Mouse (Mus musculus) midbrain, embryonic 12.5 days (tissue): ENCODE data around the gene Slit3. TPM values are rescaled to one million over a fixed set of nuclear protein-coding genes. Genes with fewer than 3 reads are reported as not detected.

Experiments
- ATAC-seq: fragments of 200-750 bp; cut with Nextera tagmentation; 2 replicates; pipeline ENCODE4 v1.8.0; 2017; ENCODE audit warnings: low read depth, moderate TSS enrichment, moderate library complexity; ENCODE audit not compliant: low FRiP score
- H3K27ac ChIP-seq: fragments of 300-500 bp; sonication (generic); replicated peaks from 2 replicates; pipeline ENCODE4 v1.5.1; 2016; ENCODE audit warnings: mild to moderate bottlenecking
- H3K27me3 ChIP-seq: fragments of 300-500 bp; sonication (generic); 2 replicates; pipeline ENCODE4 v1.6.1; 2016; ENCODE audit warnings: mild to moderate bottlenecking
- H3K36me3 ChIP-seq: fragments of 300-500 bp; sonication (generic); 2 replicates; pipeline ENCODE4 v1.6.1; 2016
- H3K4me1 ChIP-seq: fragments of 300-500 bp; sonication (generic); 2 replicates; pipeline ENCODE4 v1.6.1; 2016
- H3K4me2 ChIP-seq: fragments of 300-500 bp; sonication (generic); replicated peaks from 2 replicates; pipeline ENCODE4 v1.6.1; 2016; ENCODE audit warnings: mild to moderate bottlenecking, moderate library complexity
- H3K4me3 ChIP-seq: fragments of 300-500 bp; sonication (generic); 2 replicates; pipeline ENCODE4 v1.5.1; 2016; ENCODE audit warnings: mild to moderate bottlenecking
- H3K9ac ChIP-seq: fragments of 300-500 bp; sonication (generic); replicated peaks from 2 replicates; pipeline ENCODE4 v1.6.1; 2016; ENCODE audit warnings: mild to moderate bottlenecking, moderate library complexity
- H3K9me3 ChIP-seq: fragments of 300-500 bp; sonication (generic); 2 replicates; pipeline ENCODE4 v1.6.1; 2016; ENCODE audit warnings: mild to moderate bottlenecking
- whole genome bisulfite sequencing: fragments of 180-500 bp; shearing (Covaris S2); methylation state at CpG from one replicate; pipeline ENCODE4 v1.1.7; 2016; 5-methylcytosine and 5-hydroxymethylcytosine counted together
- polyA plus RNA-seq: library from polyadenylated mRNA; unstranded; fragments of >200 nt; fragmentation: Nextera tagmentation; extraction: Ambion mirVana; gene quantifications from 2 replicates; pipeline ENCODE4 v1.2.1, GENCODE M21; 2016

Gene Slit3
- polyA plus RNA-seq, 1 experiment from 2014 or later: 16.2 TPM

DNA sequence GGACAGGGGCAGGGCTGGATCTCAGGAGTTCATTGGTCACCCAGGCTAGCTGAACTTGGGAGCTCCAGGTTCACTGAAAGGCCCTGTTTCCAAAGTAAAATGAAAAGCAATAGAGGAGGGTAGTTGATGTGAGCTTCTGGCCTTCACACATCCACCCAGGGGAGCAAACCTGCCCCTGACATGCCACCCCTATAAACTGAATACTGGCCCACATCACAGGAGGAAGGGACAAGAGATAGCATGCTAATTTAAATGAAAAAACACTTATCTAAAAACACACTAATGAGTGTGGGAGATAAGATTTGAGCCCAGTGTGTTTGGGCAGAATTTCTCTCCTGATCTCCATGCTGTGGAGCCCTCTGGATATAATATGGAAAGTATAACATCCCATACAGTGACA lies 475.0 kb downstream of the Slit3 start:
- ATAC-seq: no peak
- Histone ChIP-seq H3K4me2 (no peak overlapping the region), H3K9me3 (no peaks in the 10 kb centered on the region), H3K9ac (no peak overlapping the region), H3K4me3 (no peak overlapping the region), H3K27me3 (peaks cover 33% of the 10 kb centered on the region), H3K36me3 (no peaks in the 10 kb centered on the region), H3K27ac (0 out of 2 replicates have a peak overlapping the region, but pooled peaks have one; percentile 22), H3K4me1 (peaks cover 29% of the 10 kb centered on the region)

- peaks cover 45% of the 10 kb centered on the region for H3K4me1 ChIP-seq
- no peak overlapping the region for H3K4me3 ChIP-seq
- H3K27me3 ChIP-seq: peaks cover 33% of the 10 kb centered on the region
- H3K36me3 ChIP-seq: no peaks in the 10 kb centered on the region
- ATAC-seq: no peak
- WGBS: 85% methylated on average over 6 of the region's 6 CpGs
- H3K9ac ChIP-seq: no peak overlapping the region
- no peaks in the 10 kb centered on the region for H3K9me3 ChIP-seq
- H3K4me2 ChIP-seq: no peak overlapping the region
- H3K27ac ChIP-seq: no peak overlapping the region
These were observed 476.9 kb downstream of the Slit3 start for GRCm38 (mm10) chr11:35597882-35598281.

GRCm38 (mm10) chr11:35598732-35599131 lies 477.7 kb downstream of the Slit3 start:
- Histone ChIP-seq H3K4me2 (no peak overlapping the region), H3K4me1 (peaks cover 42% of the 10 kb centered on the region), H3K36me3 (no peaks in the 10 kb centered on the region), H3K9ac (no peak overlapping the region), H3K4me3 (no peak overlapping the region), H3K27me3 (peaks cover 31% of the 10 kb centered on the region), H3K9me3 (no peaks in the 10 kb centered on the region), H3K27ac (0 out of 2 replicates have a peak overlapping the region, but pooled peaks have one; percentile 44)
- 20% methylated on average over 7 of the region's 7 CpGs for WGBS
- ATAC-seq: no peak

GRCm38 (mm10) chr11:35601652-35602240 lies 480.7 kb downstream of the Slit3 start:
- Histone ChIP-seq H3K4me3 (no peak overlapping the region), H3K4me2 (no peak overlapping the region), H3K9me3 (no peaks in the 10 kb centered on the region), H3K36me3 (no peaks in the 10 kb centered on the region), H3K27ac (no peak overlapping the region), H3K9ac (no peak overlapping the region), H3K4me1 (peaks cover 33% of the 10 kb centered on the region; the same call in 1 of the 2 replicates), H3K27me3 (peaks cover 9% of the 10 kb centered on the region)
- ATAC-seq: peak; percentile 48; the same call in 1 of the 2 replicates
- 58% methylated on average over 10 of the region's 10 CpGs for WGBS

- Histone ChIP-seq H3K27me3 (peaks cover 8% of the 10 kb centered on the region), H3K4me1 (peaks cover 34% of the 10 kb centered on the region; the same call in 1 of the 2 replicates), H3K9me3 (no peaks in the 10 kb centered on the region), H3K9ac (no peak overlapping the region), H3K4me2 (no peak overlapping the region), H3K36me3 (no peaks in the 10 kb centered on the region), H3K27ac (no peak overlapping the region), H3K4me3 (no peak overlapping the region)
- no peak for ATAC-seq
- 76% methylated on average over 10 of the region's 10 CpGs for whole genome bisulfite sequencing
These were observed 481.6 kb downstream of the Slit3 start for GRCm38 (mm10) chr11:35602586-35602985.

GRCm38 (mm10) chr11:35603946-35604345 lies 482.9 kb downstream of the Slit3 start:
- H3K4me2 ChIP-seq: no peak overlapping the region
- ATAC-seq: no peak
- H3K9ac ChIP-seq: no peak overlapping the region
- H3K4me3 ChIP-seq: no peak overlapping the region
- no peaks in the 10 kb centered on the region for H3K36me3 ChIP-seq
- 69% methylated on average over 6 of the region's 6 CpGs for WGBS
- H3K9me3 ChIP-seq: no peaks in the 10 kb centered on the region
- no peak overlapping the region for H3K27ac ChIP-seq
- H3K27me3 ChIP-seq: peaks cover 5% of the 10 kb centered on the region; the same call in 1 of the 2 replicates
- peaks cover 32% of the 10 kb centered on the region; the same call in 1 of the 2 replicates for H3K4me1 ChIP-seq

DNA sequence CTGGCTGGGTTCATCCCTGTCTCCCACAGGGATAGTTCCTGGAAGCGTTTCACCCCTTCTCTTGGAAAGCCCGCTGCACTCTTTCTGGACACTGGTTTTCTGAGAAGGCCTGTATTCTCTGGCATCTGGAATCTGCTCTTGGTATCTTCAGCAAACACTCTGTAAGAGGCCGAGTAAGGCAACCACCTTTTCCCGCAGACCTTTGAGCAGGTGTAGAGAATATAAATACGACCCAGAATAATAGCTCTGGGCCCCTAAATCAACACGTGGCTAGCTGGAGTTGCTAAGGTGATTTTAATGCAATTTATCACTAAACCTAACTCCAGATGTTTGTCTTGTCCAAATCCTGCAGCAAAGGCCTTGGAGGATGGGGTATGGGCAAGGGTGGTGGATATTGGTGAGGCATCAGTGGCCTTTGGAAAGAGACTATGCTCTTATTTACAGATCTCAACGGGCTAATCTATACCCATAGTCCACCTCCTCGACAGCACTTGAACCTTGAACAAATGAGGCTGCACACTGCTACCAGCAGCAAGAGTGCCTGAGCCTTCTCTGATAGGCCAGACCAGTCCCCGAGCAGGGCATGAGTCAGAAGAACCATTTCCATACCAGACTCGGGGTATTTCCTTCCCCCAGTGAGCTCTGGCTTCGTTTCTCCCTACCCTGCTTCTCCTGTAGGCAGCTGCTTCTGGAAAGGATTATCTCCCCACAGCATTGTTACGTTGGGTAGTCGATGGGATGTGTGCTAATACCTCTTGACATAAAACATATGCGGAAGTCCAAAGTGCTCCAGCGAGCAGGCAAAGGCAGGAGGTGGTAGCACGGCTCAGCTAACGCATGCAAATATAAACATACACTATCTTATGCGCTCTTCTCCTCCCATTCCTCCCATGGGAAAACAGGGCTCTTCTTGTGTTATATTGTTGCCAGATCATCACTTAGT lies 484.1 kb downstream of the Slit3 start:
- Histone ChIP-seq H3K4me3 (no peak overlapping the region), H3K27ac (0 out of 2 replicates have a peak overlapping the region, but pooled peaks have one; percentile 35), H3K4me1 (peaks cover 30% of the 10 kb centered on the region; the same call in 1 of the 2 replicates), H3K9ac (no peak overlapping the region), H3K4me2 (no peak overlapping the region), H3K36me3 (no peaks in the 10 kb centered on the region), H3K27me3 (peaks cover 15% of the 10 kb centered on the region), H3K9me3 (no peaks in the 10 kb centered on the region)
- 54% methylated on average over 18 of the region's 18 CpGs for WGBS
- ATAC-seq: peak; percentile 28; the same call in 1 of the 2 replicates

DNA sequence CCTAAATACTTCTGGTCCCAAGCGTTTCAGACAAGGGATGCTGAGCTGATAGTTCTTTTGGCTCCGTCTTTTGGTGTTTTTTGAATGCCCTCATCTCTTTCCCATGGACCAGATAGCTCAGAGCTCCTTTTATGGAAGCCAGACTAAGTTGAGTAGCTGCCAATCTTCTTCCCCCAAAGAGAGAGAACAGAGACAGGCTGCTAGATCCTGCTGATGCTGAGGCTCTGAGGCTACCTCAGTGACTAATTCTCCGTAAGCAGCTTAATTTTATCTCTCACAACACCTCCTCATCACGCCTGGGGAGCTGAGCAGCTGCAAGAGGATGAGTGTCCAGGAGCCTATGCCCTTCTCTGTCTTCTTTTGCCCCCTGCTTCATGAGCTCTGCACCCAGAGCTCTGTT lies 486.2 kb downstream of the Slit3 start:
- Histone ChIP-seq H3K9ac (no peak overlapping the region), H3K4me3 (no peak overlapping the region), H3K4me1 (peaks cover 28% of the 10 kb centered on the region), H3K27ac (0 out of 2 replicates have a peak overlapping the region, but pooled peaks have one; percentile 10), H3K4me2 (no peak overlapping the region), H3K36me3 (no peaks in the 10 kb centered on the region), H3K9me3 (no peaks in the 10 kb centered on the region), H3K27me3 (peaks cover 35% of the 10 kb centered on the region)
- 39% methylated on average over 4 of the region's 4 CpGs for WGBS
- ATAC-seq: no peak

DNA sequence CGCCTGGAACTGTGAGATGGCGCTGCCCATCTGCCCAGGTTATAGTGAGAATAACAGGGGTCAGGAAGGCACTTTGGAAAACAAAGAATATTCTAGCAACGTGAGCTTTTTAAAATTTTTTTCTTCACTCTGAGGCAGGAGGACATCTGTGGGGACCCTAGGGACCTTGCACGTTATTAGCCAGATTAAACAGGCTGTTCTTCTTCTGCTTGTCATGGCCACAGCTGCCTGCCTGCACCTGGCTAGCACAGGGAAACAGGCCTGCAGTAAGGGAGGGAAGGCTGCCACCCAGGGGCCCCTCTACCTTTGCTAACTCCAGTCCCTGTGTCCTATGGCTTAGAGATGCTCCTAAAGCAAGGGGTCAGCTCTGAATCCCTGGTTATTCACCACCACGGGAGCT lies 487.8 kb downstream of the Slit3 start:
- 0 out of 2 replicates have a peak overlapping the region, but pooled peaks have one; percentile 20 for H3K27ac ChIP-seq
- WGBS: 62% methylated on average over 5 of the region's 5 CpGs
- peaks cover 48% of the 10 kb centered on the region for H3K27me3 ChIP-seq
- no peak overlapping the region for H3K9ac ChIP-seq
- H3K36me3 ChIP-seq: no peaks in the 10 kb centered on the region
- H3K4me2 ChIP-seq: no peak overlapping the region
- H3K4me3 ChIP-seq: no peak overlapping the region
- H3K9me3 ChIP-seq: no peaks in the 10 kb centered on the region
- peaks cover 25% of the 10 kb centered on the region for H3K4me1 ChIP-seq
- 0 out of 2 replicates have a peak, but pooled peaks have one; percentile 59 for ATAC-seq

DNA sequence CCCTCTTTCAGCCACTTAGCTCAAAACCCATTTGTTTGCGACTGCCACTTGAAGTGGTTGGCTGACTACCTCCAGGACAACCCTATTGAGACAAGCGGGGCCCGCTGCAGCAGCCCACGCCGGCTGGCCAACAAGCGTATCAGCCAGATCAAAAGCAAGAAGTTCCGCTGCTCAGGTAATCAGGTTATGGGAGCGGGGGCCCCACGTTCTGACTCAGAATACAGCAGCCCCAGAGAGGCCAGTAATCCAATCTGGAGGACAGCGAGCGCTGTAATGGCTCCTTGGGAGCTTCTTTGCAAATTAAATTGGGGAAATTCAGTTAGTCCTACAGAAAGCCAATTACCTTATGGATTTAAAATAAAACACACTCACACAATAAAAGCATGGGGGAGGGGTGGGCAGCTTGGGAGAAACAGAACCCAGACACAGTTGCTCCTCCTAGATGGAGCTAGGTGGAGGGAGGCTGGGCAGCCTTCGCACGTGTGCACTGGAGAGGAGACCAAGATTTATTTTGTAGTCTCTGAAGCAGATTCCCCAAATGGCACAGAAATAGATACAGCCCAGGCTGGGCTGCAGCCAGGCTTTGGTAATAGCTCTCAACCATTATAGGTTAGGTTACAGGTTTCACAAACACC lies 491.4 kb downstream of the Slit3 start:
- H3K27me3 ChIP-seq: peaks cover 56% of the 10 kb centered on the region
- H3K36me3 ChIP-seq: no peaks in the 10 kb centered on the region
- 28% methylated on average over 13 of the region's 13 CpGs for WGBS
- no peaks in the 10 kb centered on the region for H3K9me3 ChIP-seq
- peaks cover 15% of the 10 kb centered on the region for H3K4me1 ChIP-seq
- H3K9ac ChIP-seq: no peak overlapping the region; the same call in 1 of the 2 replicates
- H3K4me2 ChIP-seq: no peak overlapping the region
- no peak overlapping the region for H3K4me3 ChIP-seq
- H3K27ac ChIP-seq: no peak overlapping the region
- peak; percentile 39 for ATAC-seq

- Histone ChIP-seq H3K36me3 (no peaks in the 10 kb centered on the region), H3K9ac (no peak overlapping the region), H3K27ac (no peak overlapping the region), H3K4me1 (peaks cover 12% of the 10 kb centered on the region), H3K4me3 (no peak overlapping the region), H3K27me3 (peaks cover 52% of the 10 kb centered on the region), H3K4me2 (no peak overlapping the region), H3K9me3 (no peaks in the 10 kb centered on the region)
- 32% methylated on average over 3 of the region's 3 CpGs for WGBS
- no peak for ATAC-seq
These were observed 493.5 kb downstream of the Slit3 start for GRCm38 (mm10) chr11:35614530-35614929.
